Mouse (Mus musculus) embryonic facial prominence, embryonic 13.5 days (tissue): ENCODE measurements around the gene Prkcb. TPM values are rescaled to one million over a fixed set of nuclear protein-coding genes. Genes with fewer than 3 reads are reported as not detected.

Experiments used
- ATAC-seq: fragments of 200-750 bp; cut with Nextera tagmentation; 2 replicates; pipeline ENCODE4 v1.8.0; 2017; ENCODE audit warnings: low read depth; ENCODE audit not compliant: insufficient number of reproducible peaks, insufficient read depth, low FRiP score, low TSS enrichment
- H3K27ac ChIP-seq: fragments of 300-500 bp; sonication (generic); 2 replicates; pipeline ENCODE4 v1.5.1; 2015; ENCODE audit warnings: moderate library complexity, mild to moderate bottlenecking, inconsistent platforms
- H3K27me3 ChIP-seq: fragments of 300-500 bp; sonication (generic); 2 replicates; pipeline ENCODE4 v1.6.1; 2015; ENCODE audit warnings: mild to moderate bottlenecking, inconsistent platforms
- H3K36me3 ChIP-seq: fragments of 300-500 bp; sonication (generic); 2 replicates; pipeline ENCODE4 v1.6.1; 2015; ENCODE audit warnings: mild to moderate bottlenecking, inconsistent platforms
- H3K4me1 ChIP-seq: fragments of 300-500 bp; sonication (generic); 2 replicates; pipeline ENCODE4 v1.6.1; 2015; ENCODE audit warnings: inconsistent platforms
- H3K4me2 ChIP-seq: fragments of 300-500 bp; sonication (generic); 2 replicates; pipeline ENCODE4 v1.6.1; 2015; ENCODE audit warnings: moderate library complexity, mild to moderate bottlenecking, inconsistent platforms
- H3K4me3 ChIP-seq: fragments of 300-500 bp; sonication (generic); 2 replicates; pipeline ENCODE4 v1.5.1; 2015; ENCODE audit warnings: mild to moderate bottlenecking, inconsistent platforms
- H3K9ac ChIP-seq: fragments of 300-500 bp; sonication (generic); 2 replicates; pipeline ENCODE4 v1.6.1; 2015; ENCODE audit warnings: mild to moderate bottlenecking, inconsistent platforms
- H3K9me3 ChIP-seq: fragments of 300-500 bp; sonication (generic); 2 replicates; pipeline ENCODE4 v1.6.1; 2016; ENCODE audit warnings: inconsistent platforms
- WGBS: fragments of 180-500 bp; shearing (Covaris S2); methylation state at CpG from one replicate; pipeline ENCODE4 v1.1.7; 2015; ENCODE audit warnings: mixed read lengths; 5-methylcytosine and 5-hydroxymethylcytosine counted together
- polyA plus RNA-seq: library from polyadenylated mRNA; unstranded; fragments of >200 nt; fragmentation: Nextera tagmentation; extraction: Ambion mirVana; gene quantifications from 2 replicates; pipeline ENCODE4 v1.2.1, GENCODE M21; 2015

Gene Prkcb
- polyA plus RNA-seq, 1 experiment from 2014 or later, result 5.9 TPM

- H3K27ac ChIP-seq, result no peak overlapping the region
- WGBS, result 91% methylated on average over 6 of the region's 6 CpGs
- no peak overlapping the region for H3K9ac ChIP-seq
Observed at GRCm38 (mm10) chr7:122414608-122415007, 126.1 kb downstream of the Prkcb start.

GRCm38 (mm10) chr7:122415387-122415786 lies 126.8 kb downstream of the Prkcb start:
- Histone ChIP-seq H3K9ac (no peak overlapping the region), H3K36me3 (no peaks in the 10 kb centered on the region), H3K27me3 (no peaks in the 10 kb centered on the region; the same call in 1 of the 2 replicates), H3K27ac (no peak overlapping the region), H3K4me3 (no peak overlapping the region), H3K4me1 (no peaks in the 10 kb centered on the region), H3K4me2 (no peak overlapping the region), H3K9me3 (no peaks in the 10 kb centered on the region)
- WGBS, result 88% methylated on average over 9 of the region's 9 CpGs
- ATAC-seq, result no peak

More at GRCm38 (mm10) chr7:122414608-122415007, 126.1 kb downstream of the Prkcb start:
- no peaks in the 10 kb centered on the region for H3K9me3 ChIP-seq
- no peaks in the 10 kb centered on the region for H3K4me1 ChIP-seq
- no peak overlapping the region for H3K4me2 ChIP-seq
- no peak for ATAC-seq
- H3K36me3 ChIP-seq, result no peaks in the 10 kb centered on the region
- H3K4me3 ChIP-seq, result no peak overlapping the region
- H3K27me3 ChIP-seq, result no peaks in the 10 kb centered on the region; the same call in 1 of the 2 replicates

GRCm38 (mm10) chr7:122415904-122416303 lies 127.4 kb downstream of the Prkcb start:
- no peaks in the 10 kb centered on the region for H3K4me1 ChIP-seq
- WGBS, result 75% methylated on average over 12 of the region's 12 CpGs
- no peak overlapping the region for H3K27ac ChIP-seq
- ATAC-seq, result no peak
- no peak overlapping the region for H3K4me3 ChIP-seq
- no peaks in the 10 kb centered on the region; the same call in 1 of the 2 replicates for H3K27me3 ChIP-seq
- H3K36me3 ChIP-seq, result no peaks in the 10 kb centered on the region
- no peaks in the 10 kb centered on the region for H3K9me3 ChIP-seq
- no peak overlapping the region for H3K9ac ChIP-seq
- no peak overlapping the region for H3K4me2 ChIP-seq

DNA sequence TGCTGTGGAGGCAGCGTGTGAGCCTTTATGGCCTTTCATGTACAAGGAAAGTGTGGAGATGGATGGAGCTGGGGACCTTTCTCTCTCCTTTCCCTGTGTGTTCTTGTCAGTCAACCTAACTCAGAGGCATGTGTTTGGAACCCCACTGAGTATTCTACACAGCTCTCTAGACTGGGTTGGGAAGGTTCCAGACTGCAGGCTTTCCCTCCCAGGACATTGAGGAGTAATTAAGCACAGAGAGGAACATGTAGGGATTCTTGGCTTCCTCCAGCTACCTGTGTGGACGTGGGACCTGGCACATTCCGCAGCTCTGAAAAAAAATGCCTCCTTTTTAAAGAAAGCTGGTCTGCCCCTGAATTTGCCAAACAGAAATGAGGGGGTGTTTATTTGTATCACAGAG lies 130.0 kb downstream of the Prkcb start:
- no peaks in the 10 kb centered on the region; the same call in 1 of the 2 replicates for H3K27me3 ChIP-seq
- H3K4me3 ChIP-seq, result no peak overlapping the region
- 67% methylated on average over 3 of the region's 3 CpGs for WGBS
- no peaks in the 10 kb centered on the region for H3K4me1 ChIP-seq
- no peaks in the 10 kb centered on the region for H3K9me3 ChIP-seq
- H3K27ac ChIP-seq, result no peak overlapping the region
- ATAC-seq, result no peak
- H3K9ac ChIP-seq, result no peak overlapping the region
- no peak overlapping the region for H3K4me2 ChIP-seq
- no peaks in the 10 kb centered on the region for H3K36me3 ChIP-seq

DNA sequence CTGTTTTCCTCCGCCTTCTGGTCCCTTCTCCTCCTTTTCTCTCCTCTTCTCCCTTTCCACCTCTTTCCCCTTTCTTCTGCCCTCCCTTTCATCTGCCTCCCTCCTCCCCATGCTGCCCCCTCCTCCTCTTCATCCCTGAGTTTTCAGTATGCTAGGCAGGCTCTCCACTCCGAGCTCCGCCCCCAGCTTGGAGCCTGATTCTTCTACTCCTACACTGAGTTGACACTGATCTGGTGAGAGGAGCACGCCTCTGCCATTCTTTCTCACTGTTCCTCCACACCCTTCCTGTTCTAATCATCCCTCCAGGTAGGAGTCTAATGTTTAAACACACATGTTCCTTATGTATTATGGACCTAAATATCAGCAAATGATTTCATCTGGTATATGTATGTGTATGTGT lies 135.3 kb downstream of the Prkcb start:
- Histone ChIP-seq H3K4me1 (no peaks in the 10 kb centered on the region), H3K27me3 (no peaks in the 10 kb centered on the region), H3K36me3 (no peaks in the 10 kb centered on the region), H3K4me3 (no peak overlapping the region), H3K4me2 (no peak overlapping the region), H3K9me3 (no peaks in the 10 kb centered on the region), H3K27ac (no peak overlapping the region), H3K9ac (no peak overlapping the region)
- WGBS, result 57% methylated on average over 4 of the region's 4 CpGs
- ATAC-seq, result no peak

GRCm38 (mm10) chr7:122429134-122429533 lies 140.6 kb downstream of the Prkcb start:
- H3K4me1 ChIP-seq, result no peaks in the 10 kb centered on the region
- no peaks in the 10 kb centered on the region for H3K36me3 ChIP-seq
- no peak overlapping the region for H3K9ac ChIP-seq
- H3K4me2 ChIP-seq, result no peak overlapping the region
- ATAC-seq, result no peak
- WGBS, result 73% methylated on average over 5 of the region's 5 CpGs
- no peaks in the 10 kb centered on the region for H3K9me3 ChIP-seq
- no peak overlapping the region for H3K4me3 ChIP-seq
- H3K27ac ChIP-seq, result no peak overlapping the region
- no peaks in the 10 kb centered on the region for H3K27me3 ChIP-seq

GRCm38 (mm10) chr7:122432401-122432800 lies 143.8 kb downstream of the Prkcb start:
- H3K9ac ChIP-seq, result no peak overlapping the region
- 86% methylated on average over 4 of the region's 4 CpGs for WGBS
- no peak overlapping the region for H3K27ac ChIP-seq
- no peak for ATAC-seq
- H3K4me1 ChIP-seq, result peaks cover 5% of the 10 kb centered on the region; the same call in 1 of the 2 replicates
- no peak overlapping the region for H3K4me2 ChIP-seq
- no peaks in the 10 kb centered on the region for H3K36me3 ChIP-seq
- no peak overlapping the region for H3K4me3 ChIP-seq
- H3K9me3 ChIP-seq, result no peaks in the 10 kb centered on the region
- no peaks in the 10 kb centered on the region for H3K27me3 ChIP-seq

- H3K27ac ChIP-seq, result no peak overlapping the region
- no peaks in the 10 kb centered on the region for H3K27me3 ChIP-seq
- H3K4me3 ChIP-seq, result no peak overlapping the region
- H3K9me3 ChIP-seq, result no peaks in the 10 kb centered on the region
- H3K4me2 ChIP-seq, result no peak overlapping the region
- H3K4me1 ChIP-seq, result peaks cover 5% of the 10 kb centered on the region; the same call in 1 of the 2 replicates
- no peaks in the 10 kb centered on the region for H3K36me3 ChIP-seq
- no peak overlapping the region for H3K9ac ChIP-seq
- ATAC-seq, result no peak
- 86% methylated on average over 5 of the region's 5 CpGs for WGBS
Observed at GRCm38 (mm10) chr7:122433377-122433776, 144.8 kb downstream of the Prkcb start.

GRCm38 (mm10) chr7:122434941-122435340 lies 146.4 kb downstream of the Prkcb start:
- no peak overlapping the region for H3K9ac ChIP-seq
- no peaks in the 10 kb centered on the region for H3K9me3 ChIP-seq
- H3K4me1 ChIP-seq, result peaks cover 5% of the 10 kb centered on the region; the same call in 1 of the 2 replicates
- H3K4me2 ChIP-seq, result no peak overlapping the region
- H3K4me3 ChIP-seq, result no peak overlapping the region
- no peaks in the 10 kb centered on the region for H3K27me3 ChIP-seq
- 60% methylated on average over 4 of the region's 4 CpGs for WGBS
- no peak for ATAC-seq
- no peaks in the 10 kb centered on the region for H3K36me3 ChIP-seq
- H3K27ac ChIP-seq, result no peak overlapping the region

GRCm38 (mm10) chr7:122435561-122435960 lies 147.0 kb downstream of the Prkcb start:
- no peak for ATAC-seq
- no peak overlapping the region for H3K4me3 ChIP-seq
- peaks cover 5% of the 10 kb centered on the region; the same call in 1 of the 2 replicates for H3K4me1 ChIP-seq
- 89% methylated on average over 7 of the region's 7 CpGs for WGBS
- no peak overlapping the region for H3K27ac ChIP-seq
- H3K9ac ChIP-seq, result no peak overlapping the region
- no peaks in the 10 kb centered on the region for H3K36me3 ChIP-seq
- no peak overlapping the region for H3K4me2 ChIP-seq
- H3K27me3 ChIP-seq, result no peaks in the 10 kb centered on the region
- H3K9me3 ChIP-seq, result no peaks in the 10 kb centered on the region

DNA sequence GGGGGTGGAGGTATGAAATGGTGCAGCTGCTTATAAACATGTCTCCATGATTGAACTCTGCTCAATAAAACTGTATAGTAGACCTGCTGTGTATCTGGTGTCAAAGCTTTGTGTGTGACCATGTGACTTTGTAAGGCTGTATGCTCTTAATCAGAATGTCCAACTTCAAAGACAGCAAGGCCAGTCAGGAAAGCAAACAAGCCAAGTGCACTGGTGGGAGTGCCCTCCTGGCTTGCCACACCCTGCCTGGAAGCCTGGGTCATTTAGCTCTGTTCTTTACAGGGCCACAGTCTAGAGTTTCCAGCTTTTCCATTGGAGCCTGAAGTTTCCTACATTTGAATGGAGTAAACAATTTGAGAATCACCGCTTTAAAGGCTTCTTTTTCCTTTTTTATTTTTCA lies 148.8 kb downstream of the Prkcb start:
- ATAC-seq, result no peak
- H3K9me3 ChIP-seq, result no peaks in the 10 kb centered on the region

DNA sequence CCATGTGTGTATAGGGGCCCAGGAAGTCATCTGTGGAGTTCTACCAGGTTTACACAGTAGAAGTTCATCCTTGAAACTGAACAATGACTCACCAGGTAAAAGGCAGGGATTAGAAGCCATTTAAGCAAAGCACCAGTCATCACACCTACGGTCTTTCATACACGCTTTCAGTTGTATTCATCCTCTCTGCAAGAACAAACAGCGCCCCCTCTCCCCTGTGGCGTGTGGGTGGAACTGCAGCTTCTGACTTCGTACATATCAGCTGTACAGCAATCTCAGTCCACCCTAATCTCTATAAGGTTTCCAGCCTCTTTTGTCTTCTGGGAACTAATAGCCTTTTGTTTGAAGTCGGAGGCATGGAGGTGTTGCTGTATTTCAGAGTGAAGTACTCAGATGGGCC lies 156.5 kb downstream of the Prkcb start:
- Histone ChIP-seq H3K9me3 (peaks cover 6% of the 10 kb centered on the region), H3K27ac (no peak overlapping the region), H3K4me2 (no peak overlapping the region), H3K4me1 (no peaks in the 10 kb centered on the region), H3K27me3 (no peaks in the 10 kb centered on the region), H3K4me3 (no peak overlapping the region), H3K9ac (no peak overlapping the region), H3K36me3 (no peaks in the 10 kb centered on the region)
- WGBS, result 58% methylated on average over 6 of the region's 6 CpGs
- ATAC-seq, result no peak

More for the DNA sequence above, 148.8 kb downstream of the Prkcb start:
- Histone ChIP-seq H3K36me3 (no peaks in the 10 kb centered on the region), H3K9ac (no peak overlapping the region), H3K27me3 (no peaks in the 10 kb centered on the region), H3K4me3 (no peak overlapping the region), H3K4me2 (no peak overlapping the region), H3K4me1 (peaks cover 5% of the 10 kb centered on the region; the same call in 1 of the 2 replicates), H3K27ac (no peak overlapping the region)
- 80% methylated on average over 1 of the region's 1 CpGs for WGBS
